Mouse (Mus musculus) erythroblast, embryonic 14.5 days (primary cell): ENCODE results near the gene Vamp2. TPM values are rescaled to one million over a fixed set of nuclear protein-coding genes. Genes with fewer than 3 reads are reported as not detected.
A peak's percentile ranks its signal among the peaks of the same experiment; 100 is the strongest.

ENCODE experiments used
- H3K27me3 ChIP-seq: 2 replicates; pipeline ENCODE4 v1.6.1; 2012; ENCODE audit warnings: inconsistent platforms; ENCODE audit not compliant: control insufficient read depth
- H3K36me3 ChIP-seq: 2 replicates; pipeline ENCODE4 v1.6.1; 2012; ENCODE audit warnings: mild to moderate bottlenecking, inconsistent platforms; ENCODE audit not compliant: control insufficient read depth
- H3K4me1 ChIP-seq: 2 replicates; pipeline ENCODE4 v1.6.1; 2012; ENCODE audit warnings: inconsistent platforms; ENCODE audit not compliant: control insufficient read depth
- H3K4me3 ChIP-seq: replicated peaks from 2 replicates; pipeline ENCODE3; 2012; ENCODE audit warnings: moderate library complexity, mild to moderate bottlenecking, inconsistent platforms
- H3K9me3 ChIP-seq: 2 replicates; pipeline ENCODE4 v1.6.1; 2012; ENCODE audit warnings: low read length, inconsistent platforms, mixed read lengths; ENCODE audit not compliant: control insufficient read depth
- GATA1 ChIP-seq: IDR thresholded peaks from 2 replicates; pipeline ENCODE4 v1.6.1; 2012; ENCODE audit warnings: low read length, inconsistent platforms, mixed read lengths
- TAL1 ChIP-seq: IDR thresholded peaks from 3 replicates; pipeline ENCODE4 v1.6.1; 2012; ENCODE audit warnings: low read length, inconsistent platforms, mixed read lengths
- polyA plus RNA-seq: library from polyadenylated mRNA; stranded (reverse); fragments of >175 nt; gene quantifications from 2 replicates; pipeline ENCODE4 v1.2.3, GENCODE M21; 2012

Vamp2 gene
- polyA plus RNA-seq, 1 experiment, result 7.9 TPM

GRCm38 (mm10) chr11:69121741-69122335, 33.5 kb downstream of the Vamp2 start:
- Histone ChIP-seq H3K4me3 (peak overlapping the region; percentile 82), H3K27me3 (peaks cover 64% of the 10 kb centered on the region), H3K9me3 (no peaks in the 10 kb centered on the region; the same call in 1 of the 2 replicates), H3K4me1 (peaks cover 83% of the 10 kb centered on the region), H3K36me3 (no peaks in the 10 kb centered on the region)
- TF ChIP-seq GATA1 (no peak), TAL1 (no peak)

GRCm38 (mm10) chr11:69122336-69122951, 34.2 kb downstream of the Vamp2 start, which contains the start of gene 9130213A22Rik:
Gene 9130213A22Rik, minus strand, starts transcription at chr11:69122589.
- Histone ChIP-seq H3K4me3 (peak within 1 kb of the TSS; percentile 82), H3K4me1 (peaks cover 81% of the 10 kb centered on the region), H3K36me3 (no peaks in the 10 kb centered on the region), H3K9me3 (no peaks in the 10 kb centered on the region; the same call in 1 of the 2 replicates), H3K27me3 (peaks cover 63% of the 10 kb centered on the region)
- TF ChIP-seq GATA1 (no peak), TAL1 (no peak)

GRCm38 (mm10) chr11:69123056-69123692, 34.9 kb downstream of the Vamp2 start:
- no peaks in the 10 kb centered on the region for H3K36me3 ChIP-seq
- peaks cover 73% of the 10 kb centered on the region for H3K4me1 ChIP-seq
- peak overlapping the region; percentile 82 for H3K4me3 ChIP-seq
- no peaks in the 10 kb centered on the region; the same call in 1 of the 2 replicates for H3K9me3 ChIP-seq
- TF ChIP-seq GATA1 (no peak), TAL1 (no peak)
- peaks cover 60% of the 10 kb centered on the region for H3K27me3 ChIP-seq

GRCm38 (mm10) chr11:69123693-69124497, 35.6 kb downstream of the Vamp2 start:
- Histone ChIP-seq H3K9me3 (no peaks in the 10 kb centered on the region; the same call in 1 of the 2 replicates), H3K4me1 (peaks cover 67% of the 10 kb centered on the region), H3K36me3 (no peaks in the 10 kb centered on the region), H3K4me3 (peak overlapping the region; percentile 82), H3K27me3 (peaks cover 59% of the 10 kb centered on the region)
- TF ChIP-seq GATA1 (no peak), TAL1 (no peak)

- H3K4me1 ChIP-seq, result peaks cover 61% of the 10 kb centered on the region
- no peaks in the 10 kb centered on the region; the same call in 1 of the 2 replicates for H3K9me3 ChIP-seq
- no peaks in the 10 kb centered on the region for H3K36me3 ChIP-seq
- peaks cover 54% of the 10 kb centered on the region for H3K27me3 ChIP-seq
- no peak for TF ChIP-seq TAL1
- TF ChIP-seq GATA1, result no peak
- peak overlapping the region; percentile 82 for H3K4me3 ChIP-seq
Observed at GRCm38 (mm10) chr11:69124498-69124847, 36.2 kb downstream of the Vamp2 start.

- Histone ChIP-seq H3K4me1 (peaks cover 55% of the 10 kb centered on the region), H3K4me3 (peak overlapping the region; percentile 82), H3K36me3 (no peaks in the 10 kb centered on the region), H3K9me3 (no peaks in the 10 kb centered on the region; the same call in 1 of the 2 replicates), H3K27me3 (peaks cover 50% of the 10 kb centered on the region)
- no peak for TF ChIP-seq GATA1
Observed at GRCm38 (mm10) chr11:69125041-69125851, 37.0 kb downstream of the Vamp2 start.

- TF ChIP-seq TAL1 (no peak), GATA1 (no peak)
Observed at GRCm38 (mm10) chr11:69125852-69125918, 37.4 kb downstream of the Vamp2 start, which contains the start of gene Aloxe3. Gene Aloxe3, plus strand, starts transcription at chr11:69125896.

GRCm38 (mm10) chr11:69125919-69126705, 37.8 kb downstream of the Vamp2 start:
- H3K36me3 ChIP-seq, result no peaks in the 10 kb centered on the region
- TF ChIP-seq GATA1, result no peak
- TF ChIP-seq TAL1, result no peak
- peak overlapping the region; percentile 82 for H3K4me3 ChIP-seq
- no peaks in the 10 kb centered on the region; the same call in 1 of the 2 replicates for H3K9me3 ChIP-seq
- peaks cover 47% of the 10 kb centered on the region for H3K4me1 ChIP-seq
- H3K27me3 ChIP-seq, result peaks cover 42% of the 10 kb centered on the region

More at GRCm38 (mm10) chr11:69125852-69125918, 37.4 kb downstream of the Vamp2 start, which contains the start of gene Aloxe3:
- H3K27me3 ChIP-seq, result peaks cover 46% of the 10 kb centered on the region
- H3K4me1 ChIP-seq, result peaks cover 51% of the 10 kb centered on the region
- H3K9me3 ChIP-seq, result no peaks in the 10 kb centered on the region; the same call in 1 of the 2 replicates
- no peaks in the 10 kb centered on the region for H3K36me3 ChIP-seq
- H3K4me3 ChIP-seq, result peak within 1 kb of the TSS; percentile 82
